Mouse (Mus musculus) megakaryocyte, embryonic 14.5 days (primary cell): Measurements from ENCODE around the gene Pex19.

Source experiments
- FLI1 ChIP-seq: IDR thresholded peaks from 2 replicates; pipeline ENCODE4 v1.6.1; 2012; ENCODE audit warnings: low read length, inconsistent platforms, mixed read lengths
- GATA1 ChIP-seq: IDR thresholded peaks from 3 replicates; pipeline ENCODE4 v1.6.1; 2012; ENCODE audit warnings: mixed read lengths, low read length, inconsistent platforms, borderline replicate concordance

DNA sequence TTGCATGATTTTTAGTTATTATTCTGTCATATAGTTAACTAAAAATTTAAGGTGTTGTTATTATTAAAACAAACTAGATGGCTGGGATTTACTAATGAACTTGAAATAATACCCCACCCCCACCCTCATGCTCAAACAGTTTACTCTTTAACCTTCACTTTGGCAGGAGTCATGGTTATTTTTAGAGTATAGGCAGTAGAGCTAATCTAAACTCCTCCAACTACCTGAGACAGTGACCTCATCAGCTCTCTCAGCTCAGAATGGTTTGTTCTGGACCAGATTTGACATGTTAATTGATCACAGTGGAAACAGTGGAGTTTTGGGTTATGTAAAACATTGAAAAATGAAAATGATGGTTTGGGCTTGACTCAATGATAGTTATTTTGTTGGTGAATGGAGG, 34.0 kb downstream of the Pex19 start:
- TF ChIP-seq GATA1 (no peak), FLI1 (no peak)
